Mouse (Mus musculus) brain, embryonic 14.5 days (tissue): ENCODE data around the gene Zfhx3.

ENCODE experiments used
- CTCF ChIP-seq: fragments of 200-500 bp; IDR thresholded peaks from 2 replicates; pipeline ENCODE4 v1.5.1; 2012; ENCODE audit warnings: inconsistent platforms, mild to moderate bottlenecking, moderate library complexity, borderline replicate concordance; ENCODE audit not compliant: insufficient read depth, insufficient read length; ENCODE audit errors: extremely low read depth
- POLR2A ChIP-seq: fragments of 200-500 bp; IDR thresholded peaks from 2 replicates; pipeline ENCODE4 v1.6.1; 2012; ENCODE audit warnings: mild to moderate bottlenecking, inconsistent platforms, borderline replicate concordance; ENCODE audit not compliant: poor library complexity, insufficient read depth, insufficient read length, severe bottlenecking; ENCODE audit errors: extremely low read depth

DNA sequence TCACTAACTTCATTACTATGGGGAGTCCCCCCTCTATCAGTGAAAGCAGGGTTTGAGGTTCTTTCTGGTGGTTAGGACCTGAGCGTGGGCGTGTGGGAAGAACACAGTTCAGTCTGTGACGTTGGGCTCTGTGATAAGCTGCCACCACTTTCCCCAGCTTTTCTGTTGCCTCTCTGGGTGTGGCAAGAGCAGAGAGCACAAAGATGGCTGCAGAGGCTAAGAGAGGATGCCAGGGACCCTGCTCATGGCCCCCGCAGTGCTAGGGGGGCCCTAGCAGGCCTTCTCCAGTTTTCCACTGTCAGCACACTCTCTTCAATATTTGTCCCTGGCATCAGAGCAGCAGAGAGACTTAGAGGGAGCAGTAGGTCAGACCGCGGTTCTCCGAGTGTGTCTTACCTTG lies 924.0 kb downstream of the Zfhx3 start:
- TF ChIP-seq CTCF (no peak), POLR2A (no peak)
